Mouse (Mus musculus) adrenal gland, adult 8-10 months (tissue): ENCODE measurements at regions not wholly inside any gene's neighbourhood (a gene's known extent, or its start where the extent isn't known, plus 50 kb on each side); places are given as distances from the start of the nearest gene placed in this dataset.

ENCODE experiments used
- DNase-seq: peaks from one replicate; pipeline ENCODE4 v3.0.0; 2022

- no peak for DNase-seq
Measured at GRCm38 (mm10) chr8:49631286-49631685, 787.5 kb upstream of the Tenm3 start.

- DNase-seq: no peak
Measured at GRCm38 (mm10) chr8:49627966-49628495, 784.3 kb upstream of the Tenm3 start.

GRCm38 (mm10) chr8:49595501-49595900 lies 751.8 kb upstream of the Tenm3 start:
- no peak for DNase-seq

GRCm38 (mm10) chr8:49567423-49567822 lies 723.7 kb upstream of the Tenm3 start:
- DNase-seq: no peak

GRCm38 (mm10) chr8:49563499-49564279 lies 719.9 kb upstream of the Tenm3 start:
- DNase-seq: no peak

- DNase-seq: no peak
Measured at GRCm38 (mm10) chr8:49562976-49563375, 719.2 kb upstream of the Tenm3 start.

- no peak for DNase-seq
Measured at GRCm38 (mm10) chr8:49555724-49556457, 712.1 kb upstream of the Tenm3 start.

- no peak for DNase-seq
Measured at GRCm38 (mm10) chr8:49553175-49553574, 709.4 kb upstream of the Tenm3 start.

- no peak for DNase-seq
Measured at GRCm38 (mm10) chr8:49543321-49543720, 699.6 kb upstream of the Tenm3 start.

- DNase-seq: no peak
Measured at GRCm38 (mm10) chr8:49541337-49541736, 697.6 kb upstream of the Tenm3 start.

GRCm38 (mm10) chr8:49533412-49534351 lies 689.9 kb upstream of the Tenm3 start:
- DNase-seq: no peak

GRCm38 (mm10) chr8:49529294-49529693 lies 685.5 kb upstream of the Tenm3 start:
- no peak for DNase-seq

- DNase-seq: no peak
Measured at GRCm38 (mm10) chr8:49492906-49493305, 649.2 kb upstream of the Tenm3 start.

GRCm38 (mm10) chr8:49485284-49485683 lies 641.5 kb upstream of the Tenm3 start:
- DNase-seq: no peak

GRCm38 (mm10) chr8:49481476-49481992 lies 637.8 kb upstream of the Tenm3 start:
- no peak for DNase-seq

GRCm38 (mm10) chr8:49465911-49466518 lies 622.3 kb upstream of the Tenm3 start:
- DNase-seq: no peak

GRCm38 (mm10) chr8:49465070-49465469 lies 621.3 kb upstream of the Tenm3 start:
- no peak for DNase-seq

- no peak for DNase-seq
Measured at GRCm38 (mm10) chr8:49462602-49463001, 618.9 kb upstream of the Tenm3 start.

GRCm38 (mm10) chr8:49461724-49462473 lies 618.1 kb upstream of the Tenm3 start:
- no peak for DNase-seq

- no peak for DNase-seq
Measured at GRCm38 (mm10) chr8:49445444-49445843, 601.7 kb upstream of the Tenm3 start.

GRCm38 (mm10) chr8:49441270-49441669 lies 597.5 kb upstream of the Tenm3 start:
- DNase-seq: no peak
